Mouse (Mus musculus) liver (tissue): ENCODE measurements around the gene Lrrc1.

Experiments
- DNase-seq: peaks from one replicate; pipeline ENCODE4 v3.0.0-alpha.2; 2020; ENCODE audit warnings: mixed read lengths

Gene Lrrc1

DNA sequence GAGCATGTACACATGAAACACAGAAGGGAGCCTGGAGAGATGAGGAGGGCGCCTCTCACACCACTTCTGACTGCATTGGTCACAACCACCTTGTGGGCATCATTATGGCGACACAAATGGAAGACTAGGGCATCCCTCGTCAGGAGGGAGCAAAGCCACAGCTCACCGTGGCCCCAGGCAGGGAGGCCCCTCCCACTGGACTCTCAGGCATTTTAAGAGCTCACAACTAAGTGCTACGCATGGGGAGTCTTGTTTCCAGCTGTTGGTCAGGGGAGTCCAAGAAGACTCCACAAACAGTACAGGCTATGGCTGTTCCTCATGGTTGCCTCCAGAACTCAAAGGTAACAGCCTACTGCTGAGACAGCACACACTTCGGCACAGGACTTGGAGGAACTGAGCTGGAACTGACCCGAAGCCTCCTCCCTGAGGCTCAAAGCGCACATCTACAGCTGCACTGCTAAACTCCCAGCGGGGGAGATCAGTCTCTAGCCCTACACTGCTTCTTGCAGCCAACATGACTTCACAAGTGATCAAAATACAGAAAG, 83.2 kb downstream of the Lrrc1 start:
- no peak for DNase-seq

- no peak for DNase-seq
Observed at GRCm38 (mm10) chr9:77460408-77460807, 84.3 kb downstream of the Lrrc1 start.

GRCm38 (mm10) chr9:77459365-77459764, 85.3 kb downstream of the Lrrc1 start:
- no peak for DNase-seq

DNA sequence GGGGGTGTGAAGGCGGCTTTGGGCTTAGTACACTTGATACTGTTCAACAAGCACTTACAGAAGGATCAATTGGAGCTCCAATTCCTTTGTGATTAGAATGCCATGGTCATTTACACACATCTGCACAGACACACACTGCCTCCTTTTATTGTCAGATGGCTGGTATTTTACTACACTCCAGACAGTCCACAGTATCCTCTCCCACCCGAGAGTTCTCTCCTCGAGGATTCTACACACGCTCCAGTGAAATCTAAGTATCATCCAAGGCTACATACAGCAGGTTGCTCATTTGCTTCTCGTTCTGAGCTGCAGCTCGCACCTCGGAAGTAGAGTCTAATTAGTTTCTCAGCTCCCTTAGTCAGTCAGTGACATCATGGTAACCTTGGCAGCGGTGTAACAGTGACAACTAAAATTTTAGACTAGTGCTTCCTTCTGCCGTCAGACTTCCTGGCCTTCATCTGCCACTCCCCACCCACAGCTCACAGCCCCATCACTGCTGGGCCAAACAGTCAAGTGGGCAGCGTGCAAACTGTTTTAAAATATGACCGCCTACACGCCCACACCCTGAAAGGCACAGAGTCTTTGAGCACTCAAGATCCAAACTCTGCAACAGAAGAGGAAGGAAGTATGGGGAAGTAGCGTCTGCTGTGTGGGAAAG, 88.4 kb downstream of the Lrrc1 start:
- no peak for DNase-seq

- no peak for DNase-seq
Observed at GRCm38 (mm10) chr9:77455439-77456168, 89.1 kb downstream of the Lrrc1 start.

- no peak for DNase-seq
Observed at GRCm38 (mm10) chr9:77452046-77452807, 92.4 kb downstream of the Lrrc1 start.

- no peak for DNase-seq
Observed at GRCm38 (mm10) chr9:77450447-77450846, 94.2 kb downstream of the Lrrc1 start.

DNA sequence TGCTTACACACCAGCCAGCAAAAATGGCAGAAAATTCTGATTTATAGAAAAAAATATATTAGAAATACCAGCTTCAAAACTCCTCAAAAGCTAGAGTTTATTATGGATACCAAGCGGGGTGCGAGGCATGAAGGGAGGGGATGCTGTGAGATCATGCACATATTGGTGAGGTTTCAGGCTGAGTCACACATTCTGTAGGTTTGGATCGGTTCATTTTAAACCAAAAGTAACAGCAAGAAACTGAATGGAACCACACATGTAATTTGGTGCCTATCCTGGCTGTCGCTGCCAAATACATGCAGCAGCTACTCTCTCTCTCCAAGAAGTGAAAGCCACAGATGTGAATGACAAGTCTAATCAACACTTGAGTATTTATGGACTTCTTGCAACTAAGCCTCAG, 99.8 kb downstream of the Lrrc1 start:
- no peak for DNase-seq

GRCm38 (mm10) chr9:77439371-77439770, 105.3 kb downstream of the Lrrc1 start:
- DNase-seq: no peak

GRCm38 (mm10) chr9:77438836-77439271, 105.8 kb downstream of the Lrrc1 start:
- no peak for DNase-seq

DNA sequence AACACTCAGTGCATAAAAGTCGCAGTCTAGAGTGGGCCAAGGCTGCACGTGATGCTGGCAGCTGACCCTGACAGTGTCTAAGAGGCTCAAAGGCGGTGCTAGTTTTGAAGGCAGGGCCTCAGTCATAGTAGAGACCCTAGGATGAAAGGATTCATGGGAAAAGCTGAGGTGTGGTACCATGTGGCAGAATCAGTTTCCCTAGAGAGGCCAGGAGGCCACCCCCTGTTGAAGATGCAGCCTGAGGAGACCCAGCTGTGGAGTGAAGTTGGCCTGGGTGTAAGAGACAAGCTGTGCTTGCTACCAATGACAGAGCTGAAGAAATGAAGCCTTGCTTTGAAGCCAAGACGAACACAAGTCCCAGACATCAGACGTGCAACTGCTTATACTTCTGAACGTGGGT, 107.5 kb downstream of the Lrrc1 start:
- DNase-seq: no peak

- peak; percentile 69 for DNase-seq
Observed at GRCm38 (mm10) chr9:77434965-77435364, 109.7 kb downstream of the Lrrc1 start.

- no peak for DNase-seq
Observed at GRCm38 (mm10) chr9:77433476-77433875, 111.2 kb downstream of the Lrrc1 start.

GRCm38 (mm10) chr9:77432030-77432429, 112.6 kb downstream of the Lrrc1 start:
- no peak for DNase-seq

GRCm38 (mm10) chr9:77430413-77431087, 114.1 kb downstream of the Lrrc1 start:
- DNase-seq: no peak

- DNase-seq: no peak
Observed at GRCm38 (mm10) chr9:77429230-77430015, 115.2 kb downstream of the Lrrc1 start.

DNA sequence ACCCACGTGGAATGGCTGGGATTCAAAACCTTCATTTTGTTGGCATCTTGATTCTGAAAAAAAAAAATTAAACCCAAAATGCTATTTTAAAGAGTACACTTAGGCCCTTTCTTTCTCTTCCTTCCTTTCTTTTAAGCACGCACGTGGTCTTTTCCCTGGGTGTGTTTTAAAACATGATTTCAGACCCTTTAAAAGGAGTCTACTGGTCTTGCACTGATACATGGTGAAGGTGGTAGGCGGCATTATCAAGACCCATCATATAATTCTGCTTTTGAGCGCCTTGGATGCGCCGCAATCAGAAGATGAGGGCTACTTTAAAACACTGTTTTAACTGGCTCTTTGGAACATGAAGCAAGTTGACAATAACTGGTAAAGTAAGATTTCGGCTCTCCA, 115.9 kb downstream of the Lrrc1 start:
- DNase-seq: no peak

GRCm38 (mm10) chr9:77428115-77428747, 116.4 kb downstream of the Lrrc1 start:
- DNase-seq: no peak

DNA sequence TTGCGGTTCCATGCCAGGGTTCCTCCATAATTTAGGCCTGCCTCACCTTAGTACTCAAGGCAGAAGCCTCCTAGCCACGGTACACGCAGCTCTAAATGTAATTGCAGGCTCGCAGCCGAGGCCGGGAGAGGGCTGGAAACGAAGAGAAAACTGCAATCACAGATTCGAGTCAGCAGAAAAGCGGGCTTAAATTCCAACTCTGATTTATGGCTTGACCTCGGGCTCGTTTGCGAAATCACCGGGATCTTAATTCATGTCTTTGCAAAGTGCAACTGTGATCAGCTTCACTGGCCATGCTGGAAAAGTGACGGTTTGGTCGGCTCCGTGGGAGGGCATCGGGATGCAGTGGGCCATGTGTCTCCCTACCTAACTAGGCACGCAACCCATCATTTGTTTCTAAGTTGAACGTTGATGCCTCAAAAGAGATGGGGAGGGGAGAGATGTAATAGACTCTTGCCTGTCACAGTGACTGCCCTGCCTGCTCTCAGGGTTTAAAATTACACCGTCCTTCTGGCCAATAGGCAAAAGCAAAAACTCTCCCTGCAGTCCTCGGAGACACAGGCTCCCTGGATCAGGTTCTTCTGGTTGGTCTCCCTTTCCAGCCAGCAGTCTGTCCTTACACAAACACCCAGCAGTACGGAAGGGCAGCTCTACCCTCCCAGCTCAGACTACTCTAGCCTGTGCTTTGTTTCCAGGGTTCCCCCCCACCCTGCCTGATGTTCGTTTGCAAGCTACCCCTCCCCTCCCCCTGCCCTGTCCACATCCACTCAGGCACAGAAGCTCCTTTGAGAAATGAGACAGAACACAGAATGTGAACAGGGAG, 117.2 kb downstream of the Lrrc1 start:
- peak; percentile 28 for DNase-seq

DNA sequence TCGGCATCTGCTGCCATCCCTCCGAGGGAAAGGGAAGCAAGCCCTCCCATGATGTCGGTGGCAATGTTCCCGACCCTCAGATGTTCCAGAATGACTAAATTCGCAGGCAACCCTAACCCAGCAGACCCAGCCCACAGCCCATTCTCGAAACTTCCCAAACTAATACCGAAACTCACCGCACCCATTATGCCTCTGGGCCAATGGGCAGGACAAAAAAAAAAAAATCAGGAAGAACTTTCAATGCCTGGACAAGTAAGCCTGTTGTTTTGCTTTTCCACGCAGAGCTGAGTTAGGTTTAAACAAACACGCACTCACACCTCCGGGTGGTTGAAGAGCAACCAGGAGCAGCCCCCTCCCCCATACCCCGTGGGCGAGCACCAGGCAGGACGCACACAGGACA, 118.6 kb downstream of the Lrrc1 start:
- DNase-seq: no peak

DNA sequence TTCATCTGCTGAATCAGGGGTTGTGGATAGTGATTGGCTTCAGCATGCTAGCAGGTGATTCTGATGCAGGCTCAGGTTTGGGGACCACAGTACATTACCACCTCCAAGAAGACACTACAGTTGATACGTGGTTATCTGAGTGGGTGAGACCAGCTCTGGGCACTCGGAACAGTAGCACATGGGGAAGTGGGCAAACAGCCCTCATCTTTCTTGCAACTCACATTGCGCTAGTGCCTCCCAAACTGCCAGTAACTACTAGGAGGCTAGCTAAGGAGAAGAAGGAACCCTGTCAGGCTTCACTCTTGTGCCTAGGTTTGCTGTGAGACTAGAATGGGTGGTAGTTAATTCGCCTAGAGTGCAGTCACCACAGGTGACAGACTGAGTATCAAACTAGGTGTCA, 119.1 kb downstream of the Lrrc1 start:
- DNase-seq: no peak
